Mouse (Mus musculus) G1E (cell line): Measurements from ENCODE around the gene R3hdm1.

Source experiments
- CTCF ChIP-seq: IDR thresholded peaks from 2 replicates; pipeline ENCODE4 v1.5.1; 2012; ENCODE audit warnings: low read depth, low read length, inconsistent platforms, mixed read lengths
- GATA1 ChIP-seq: IDR thresholded peaks from 2 replicates; pipeline ENCODE4 v1.6.1; 2012; ENCODE audit warnings: borderline replicate concordance, low read length, inconsistent platforms, mixed read lengths

DNA sequence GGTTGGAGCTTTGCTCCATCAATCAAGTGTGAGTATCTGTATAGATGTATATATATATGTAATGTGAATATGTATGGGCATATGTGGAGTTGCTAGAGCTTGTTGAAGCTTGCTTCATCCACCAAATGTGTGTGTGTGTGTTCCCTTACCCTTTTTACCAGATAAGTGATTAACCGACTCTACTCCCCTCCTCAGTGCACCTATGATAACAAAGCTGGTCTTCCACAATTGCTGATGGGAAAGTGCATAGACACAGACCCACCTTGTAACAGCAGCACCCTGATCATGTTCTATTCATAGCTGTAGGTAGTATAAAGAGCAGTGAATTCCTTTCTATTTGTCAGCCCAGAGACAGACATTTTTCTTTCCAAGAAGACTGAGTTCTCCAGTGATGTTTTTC, 40.9 kb upstream of the R3hdm1 start:
- no peak for TF ChIP-seq GATA1
- no peak for TF ChIP-seq CTCF
